Mouse (Mus musculus): ENCODE measurements around the gene Apopt1. TPM values are rescaled to one million over a fixed set of nuclear protein-coding genes. Genes with fewer than 3 reads are reported as not detected.

Gene Apopt1
- polyA plus RNA-seq, 1 experiment from 2014 or later, result 56.2 TPM

- H3K27me3 ChIP-seq, result no peaks in the 10 kb centered on the region
- H3K36me3 ChIP-seq (ENCODE audit: poor library complexity, severe bottlenecking), result peaks cover 31% of the 10 kb centered on the region
- H3K9me3 ChIP-seq (replicated peaks), result no peaks in the 10 kb centered on the region
- peak overlapping the region; percentile 79 for H3K27ac ChIP-seq
- H3K4me1 ChIP-seq, result peaks cover 35% of the 10 kb centered on the region
- no peak overlapping the region for H3K4me3 ChIP-seq
- H3K4me2 ChIP-seq, result 0 out of 2 replicates have a peak overlapping the region, but pooled peaks have one; percentile 18
- no peak for ATAC-seq
- no peak overlapping the region for H3K9ac ChIP-seq
- 66% methylated on average over 7 of the region's 9 CpGs for WGBS
Measured at GRCm38 (mm10) chr12:111769816-111770577, 56.9 kb downstream of the Apopt1 start.

DNA sequence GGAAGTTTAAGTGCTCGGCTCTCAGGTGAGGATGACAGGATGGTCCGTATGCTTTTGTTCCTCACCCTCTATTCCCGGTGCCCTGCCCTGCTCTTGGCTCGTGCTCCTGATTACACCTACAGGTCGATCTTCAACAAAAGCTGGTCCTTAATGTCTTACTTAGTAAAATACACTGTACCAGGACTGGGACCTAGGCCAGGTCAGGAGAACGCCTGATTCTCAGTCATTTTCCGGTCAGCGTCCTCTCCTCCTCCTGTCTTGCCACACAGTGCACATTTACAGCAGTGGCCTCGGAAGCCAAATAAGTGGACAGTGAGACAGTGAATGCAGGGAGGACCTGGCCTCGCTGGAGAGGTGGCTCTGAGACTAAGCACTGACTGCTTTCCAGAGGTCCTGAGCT lies 57.6 kb downstream of the Apopt1 start:
- no peak overlapping the region for H3K4me3 ChIP-seq
- peaks cover 33% of the 10 kb centered on the region for H3K4me1 ChIP-seq
- H3K27me3 ChIP-seq, result no peaks in the 10 kb centered on the region
- no peak overlapping the region for H3K9ac ChIP-seq
- no peak for ATAC-seq
- H3K36me3 ChIP-seq (ENCODE audit: poor library complexity, severe bottlenecking), result peaks cover 38% of the 10 kb centered on the region
- WGBS, result 89% methylated on average over 10 of the region's 10 CpGs
- peak overlapping the region; percentile 48; the same call in 1 of the 2 replicates for H3K27ac ChIP-seq
- H3K9me3 ChIP-seq (replicated peaks), result no peaks in the 10 kb centered on the region
- no peak overlapping the region for H3K4me2 ChIP-seq

GRCm38 (mm10) chr12:111774156-111774555 lies 61.1 kb downstream of the Apopt1 start:
- H3K36me3 ChIP-seq (ENCODE audit: poor library complexity, severe bottlenecking), result peaks cover 72% of the 10 kb centered on the region
- no peak overlapping the region for H3K27ac ChIP-seq
- peaks cover 12% of the 10 kb centered on the region for H3K4me1 ChIP-seq
- no peak for ATAC-seq
- 94% methylated on average over 16 of the region's 16 CpGs for WGBS
- no peak overlapping the region for H3K4me2 ChIP-seq
- H3K9me3 ChIP-seq (replicated peaks), result no peaks in the 10 kb centered on the region
- H3K9ac ChIP-seq, result no peak overlapping the region
- no peaks in the 10 kb centered on the region for H3K27me3 ChIP-seq
- no peak overlapping the region for H3K4me3 ChIP-seq

- Histone ChIP-seq H3K36me3 (ENCODE audit: poor library complexity, severe bottlenecking) (peaks cover 78% of the 10 kb centered on the region), H3K4me2 (no peak overlapping the region), H3K4me1 (peaks cover 5% of the 10 kb centered on the region), H3K27ac (no peak overlapping the region), H3K9me3 (replicated peaks) (no peaks in the 10 kb centered on the region), H3K4me3 (no peak overlapping the region), H3K9ac (no peak overlapping the region), H3K27me3 (no peaks in the 10 kb centered on the region)
- WGBS, result 84% methylated on average over 15 of the region's 15 CpGs
- no peak for ATAC-seq
Measured at GRCm38 (mm10) chr12:111774845-111775244, 61.8 kb downstream of the Apopt1 start.

DNA sequence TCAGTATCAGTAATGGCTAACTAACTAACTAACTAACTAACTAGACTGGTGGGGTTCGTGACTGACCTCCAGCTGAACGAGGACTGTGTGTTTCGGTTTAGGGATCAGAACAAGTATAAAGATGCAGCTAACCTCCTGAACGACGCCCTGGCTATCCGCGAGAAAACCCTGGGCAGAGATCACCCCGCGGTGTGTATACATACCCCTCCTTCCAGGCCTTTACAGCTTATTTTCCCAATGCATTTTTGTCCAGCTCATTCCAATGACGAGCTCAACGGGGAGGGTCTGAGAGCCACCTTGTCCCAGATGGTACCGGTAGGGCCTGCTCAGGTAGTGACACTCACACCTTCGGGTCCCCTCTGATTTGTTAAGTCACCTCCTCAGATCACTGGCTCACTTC lies 64.9 kb downstream of the Apopt1 start:
- Histone ChIP-seq H3K36me3 (ENCODE audit: poor library complexity, severe bottlenecking) (peaks cover 99% of the 10 kb centered on the region), H3K4me3 (no peak overlapping the region), H3K9ac (no peak overlapping the region), H3K27me3 (no peaks in the 10 kb centered on the region), H3K9me3 (replicated peaks) (no peaks in the 10 kb centered on the region), H3K4me2 (no peak overlapping the region), H3K4me1 (no peaks in the 10 kb centered on the region), H3K27ac (no peak overlapping the region)
- no peak for ATAC-seq
- WGBS, result 92% methylated on average over 13 of the region's 13 CpGs

- no peak for ATAC-seq
- H3K4me2 ChIP-seq, result no peak overlapping the region
- 93% methylated on average over 1 of the region's 1 CpGs for WGBS
- H3K36me3 ChIP-seq (ENCODE audit: poor library complexity, severe bottlenecking), result peaks cover 99% of the 10 kb centered on the region
- H3K27me3 ChIP-seq, result no peaks in the 10 kb centered on the region
- no peak overlapping the region for H3K9ac ChIP-seq
- H3K4me1 ChIP-seq, result no peaks in the 10 kb centered on the region
- no peak overlapping the region for H3K4me3 ChIP-seq
- no peaks in the 10 kb centered on the region for H3K9me3 ChIP-seq (replicated peaks)
- no peak overlapping the region for H3K27ac ChIP-seq
Measured at GRCm38 (mm10) chr12:111779544-111779943, 66.5 kb downstream of the Apopt1 start.

DNA sequence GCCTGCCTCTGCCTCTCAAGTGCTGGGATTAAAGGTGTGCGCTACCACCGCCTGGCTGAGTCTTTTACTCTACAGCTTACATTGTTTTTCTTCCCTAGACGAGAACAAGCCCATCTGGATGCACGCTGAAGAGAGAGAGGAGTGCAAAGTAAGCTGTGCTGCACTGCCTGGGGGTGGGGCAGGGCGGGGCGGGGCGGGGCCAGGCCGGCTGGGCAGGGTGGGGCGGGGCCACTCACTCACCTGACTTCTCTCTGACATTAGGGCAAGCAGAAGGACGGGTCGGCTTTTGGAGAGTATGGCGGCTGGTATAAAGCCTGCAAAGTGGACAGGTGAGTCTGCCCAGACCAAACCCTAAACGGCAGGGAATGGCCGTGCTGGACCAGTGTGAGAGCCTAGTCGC lies 72.1 kb downstream of the Apopt1 start:
- Histone ChIP-seq H3K4me3 (no peak overlapping the region), H3K27ac (no peak overlapping the region), H3K4me2 (no peak overlapping the region), H3K27me3 (no peaks in the 10 kb centered on the region), H3K4me1 (no peaks in the 10 kb centered on the region), H3K9me3 (replicated peaks) (no peaks in the 10 kb centered on the region), H3K36me3 (ENCODE audit: poor library complexity, severe bottlenecking) (peaks cover 100% of the 10 kb centered on the region), H3K9ac (no peak overlapping the region)
- ATAC-seq, result no peak
- WGBS, result 70% methylated on average over 12 of the region's 15 CpGs

- no peak overlapping the region for H3K27ac ChIP-seq
- H3K4me2 ChIP-seq, result no peak overlapping the region
- WGBS, result 94% methylated on average over 6 of the region's 6 CpGs
- H3K36me3 ChIP-seq (ENCODE audit: poor library complexity, severe bottlenecking), result peaks cover 100% of the 10 kb centered on the region
- no peak overlapping the region for H3K9ac ChIP-seq
- no peaks in the 10 kb centered on the region for H3K9me3 ChIP-seq (replicated peaks)
- H3K27me3 ChIP-seq, result no peaks in the 10 kb centered on the region
- H3K4me3 ChIP-seq, result no peak overlapping the region
- no peak for ATAC-seq
- peaks cover 6% of the 10 kb centered on the region; the same call in 1 of the 2 replicates for H3K4me1 ChIP-seq
Measured at GRCm38 (mm10) chr12:111787015-111787414, 74.0 kb downstream of the Apopt1 start.

GRCm38 (mm10) chr12:111790090-111790489 lies 77.0 kb downstream of the Apopt1 start:
- H3K4me1 ChIP-seq, result peaks cover 6% of the 10 kb centered on the region; the same call in 1 of the 2 replicates
- no peaks in the 10 kb centered on the region for H3K27me3 ChIP-seq
- H3K9me3 ChIP-seq (replicated peaks), result no peaks in the 10 kb centered on the region
- ATAC-seq, result no peak
- peaks cover 100% of the 10 kb centered on the region for H3K36me3 ChIP-seq (ENCODE audit: poor library complexity, severe bottlenecking)
- 96% methylated on average over 5 of the region's 5 CpGs for WGBS
- no peak overlapping the region for H3K27ac ChIP-seq
- no peak overlapping the region for H3K4me3 ChIP-seq
- H3K9ac ChIP-seq, result no peak overlapping the region
- H3K4me2 ChIP-seq, result no peak overlapping the region

DNA sequence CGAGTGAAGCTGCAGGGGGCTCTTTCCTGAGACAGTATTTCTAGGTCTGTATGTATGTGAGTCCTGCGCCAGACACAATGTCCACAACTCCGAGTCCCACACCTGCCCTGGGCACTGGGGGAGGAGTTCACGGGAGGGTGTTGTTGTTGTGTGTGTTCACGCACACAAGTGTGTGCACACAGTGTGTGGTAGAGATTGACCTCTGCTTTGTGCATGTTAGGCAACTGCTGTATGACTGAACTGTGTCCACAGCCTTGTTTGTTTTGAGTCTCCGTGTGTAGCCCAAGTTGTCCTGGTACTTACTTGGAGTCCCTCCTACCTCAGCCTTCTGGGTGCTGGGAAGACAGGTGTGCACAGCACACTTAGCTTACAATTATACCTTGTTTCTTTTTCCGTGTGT lies 77.6 kb downstream of the Apopt1 start:
- 94% methylated on average over 7 of the region's 7 CpGs for WGBS
- H3K4me1 ChIP-seq, result peaks cover 6% of the 10 kb centered on the region; the same call in 1 of the 2 replicates
- H3K27ac ChIP-seq, result peak overlapping the region; percentile 80; the same call in 1 of the 2 replicates
- no peaks in the 10 kb centered on the region for H3K27me3 ChIP-seq
- H3K36me3 ChIP-seq (ENCODE audit: poor library complexity, severe bottlenecking), result peaks cover 100% of the 10 kb centered on the region
- no peak overlapping the region for H3K4me3 ChIP-seq
- no peak for ATAC-seq
- H3K9ac ChIP-seq, result no peak overlapping the region
- no peaks in the 10 kb centered on the region for H3K9me3 ChIP-seq (replicated peaks)
- no peak overlapping the region for H3K4me2 ChIP-seq

GRCm38 (mm10) chr12:111791474-111792104 lies 78.5 kb downstream of the Apopt1 start:
- Histone ChIP-seq H3K36me3 (ENCODE audit: poor library complexity, severe bottlenecking) (peaks cover 100% of the 10 kb centered on the region), H3K27me3 (no peaks in the 10 kb centered on the region), H3K4me1 (peaks cover 6% of the 10 kb centered on the region; the same call in 1 of the 2 replicates), H3K9ac (0 out of 2 replicates have a peak overlapping the region, but pooled peaks have one; percentile 34), H3K4me2 (no peak overlapping the region), H3K27ac (peak overlapping the region; percentile 80), H3K4me3 (no peak overlapping the region), H3K9me3 (replicated peaks) (no peaks in the 10 kb centered on the region)
- no peak for ATAC-seq
- WGBS, result 82% methylated on average over 13 of the region's 13 CpGs

- no peak for ATAC-seq
- Histone ChIP-seq H3K36me3 (ENCODE audit: poor library complexity, severe bottlenecking) (peaks cover 97% of the 10 kb centered on the region), H3K27ac (no peak overlapping the region), H3K4me1 (peaks cover 6% of the 10 kb centered on the region; the same call in 1 of the 2 replicates), H3K4me2 (no peak overlapping the region), H3K9me3 (replicated peaks) (no peaks in the 10 kb centered on the region), H3K27me3 (no peaks in the 10 kb centered on the region), H3K9ac (no peak overlapping the region), H3K4me3 (no peak overlapping the region)
- WGBS, result 90% methylated on average over 22 of the region's 22 CpGs
Measured at GRCm38 (mm10) chr12:111794102-111794501, 81.0 kb downstream of the Apopt1 start.
